Mouse (Mus musculus) T-helper 1 cell (primary cell): ENCODE results near the gene Efna5.

Source experiments
- in situ Hi-C: fragments of 300-600 bp; cut with MboI, MseI; formaldehyde crosslinking; loops from one replicate; pipeline ENCODE4 v1.15.1; 2025; ENCODE audit warnings: high pct_unique_total_duplicates

Efna5 gene

GRCm38 (mm10) chr17:62706418-62706817 lies 174.7 kb downstream of the Efna5 start:
- in situ Hi-C loops: no loop called here

GRCm38 (mm10) chr17:62702020-62702814 lies 178.9 kb downstream of the Efna5 start:
- in situ Hi-C loops: no loop called here

GRCm38 (mm10) chr17:62700791-62701602 lies 180.1 kb downstream of the Efna5 start:
- in situ Hi-C loops: no loop called here

GRCm38 (mm10) chr17:62694958-62695437 lies 186.1 kb downstream of the Efna5 start:
- in situ Hi-C loops: no loop called here

- in situ Hi-C loops: no loop called here
Measured at GRCm38 (mm10) chr17:62692242-62692641, 188.9 kb downstream of the Efna5 start.

GRCm38 (mm10) chr17:62691201-62691715 lies 189.9 kb downstream of the Efna5 start:
- in situ Hi-C loops: no loop called here

GRCm38 (mm10) chr17:62690256-62690655 lies 190.9 kb downstream of the Efna5 start:
- in situ Hi-C loops: no loop called here

- in situ Hi-C loops: loop anchor here (5.0 kb wide), 1 partner anchor 47 kb away; no protein-coding TSS in a partner anchor
Measured at GRCm38 (mm10) chr17:62689646-62690045, 191.5 kb downstream of the Efna5 start.

- in situ Hi-C loops: loop anchor here (5.0 kb wide), 1 partner anchor 45 kb away; no protein-coding TSS in a partner anchor
Measured at GRCm38 (mm10) chr17:62687369-62687768, 193.7 kb downstream of the Efna5 start.

- in situ Hi-C loops: loop anchor here (5.0 kb wide), 1 partner anchor 43 kb away; no protein-coding TSS in a partner anchor
Measured at GRCm38 (mm10) chr17:62685181-62685580, 195.9 kb downstream of the Efna5 start.

- in situ Hi-C loops: no loop called here
Measured at GRCm38 (mm10) chr17:62683142-62683541, 198.0 kb downstream of the Efna5 start.

- in situ Hi-C loops: no loop called here
Measured at GRCm38 (mm10) chr17:62681726-62682125, 199.4 kb downstream of the Efna5 start.

GRCm38 (mm10) chr17:62680737-62681136 lies 200.4 kb downstream of the Efna5 start:
- in situ Hi-C loops: no loop called here

GRCm38 (mm10) chr17:62676832-62677231 lies 204.3 kb downstream of the Efna5 start:
- in situ Hi-C loops: no loop called here

GRCm38 (mm10) chr17:62676409-62676808 lies 204.7 kb downstream of the Efna5 start:
- in situ Hi-C loops: no loop called here

GRCm38 (mm10) chr17:62675811-62676255 lies 205.3 kb downstream of the Efna5 start:
- in situ Hi-C loops: no loop called here

GRCm38 (mm10) chr17:62672068-62672467 lies 209.0 kb downstream of the Efna5 start:
- in situ Hi-C loops: no loop called here

- in situ Hi-C loops: no loop called here
Measured at GRCm38 (mm10) chr17:62666761-62667160, 214.4 kb downstream of the Efna5 start.

GRCm38 (mm10) chr17:62665823-62666222 lies 215.3 kb downstream of the Efna5 start:
- in situ Hi-C loops: no loop called here

GRCm38 (mm10) chr17:62664709-62665108 lies 216.4 kb downstream of the Efna5 start:
- in situ Hi-C loops: no loop called here

- in situ Hi-C loops: no loop called here
Measured at GRCm38 (mm10) chr17:62661801-62662200, 219.3 kb downstream of the Efna5 start.
